Mouse (Mus musculus): Measurements from ENCODE around the gene Itgav. TPM values are rescaled to one million over a fixed set of nuclear protein-coding genes. Genes with fewer than 3 reads are reported as not detected.

Gene Itgav
- total RNA-seq, 1 experiment from 2014 or later = 124 TPM

DNA sequence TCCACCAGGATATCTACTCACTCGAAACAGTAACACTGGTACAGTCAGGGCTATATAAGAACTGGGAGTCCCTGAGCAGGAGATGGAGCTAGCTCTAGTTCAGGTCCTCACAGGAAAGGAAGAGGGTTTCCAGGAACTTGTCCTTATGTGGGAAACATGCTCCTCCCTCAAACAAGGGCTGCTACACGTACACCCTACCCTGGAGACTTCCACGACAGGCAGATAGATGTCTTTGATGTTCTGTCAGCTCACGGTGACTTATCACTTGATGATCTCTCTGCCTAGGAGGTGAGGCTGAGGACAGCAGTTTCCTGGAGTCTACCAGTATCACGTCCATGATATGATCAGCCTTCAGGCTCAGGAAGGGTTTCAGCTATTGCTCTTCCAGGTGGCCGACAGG is 21.1 kb downstream of the Itgav start:
- no peak for DNase-seq

DNA sequence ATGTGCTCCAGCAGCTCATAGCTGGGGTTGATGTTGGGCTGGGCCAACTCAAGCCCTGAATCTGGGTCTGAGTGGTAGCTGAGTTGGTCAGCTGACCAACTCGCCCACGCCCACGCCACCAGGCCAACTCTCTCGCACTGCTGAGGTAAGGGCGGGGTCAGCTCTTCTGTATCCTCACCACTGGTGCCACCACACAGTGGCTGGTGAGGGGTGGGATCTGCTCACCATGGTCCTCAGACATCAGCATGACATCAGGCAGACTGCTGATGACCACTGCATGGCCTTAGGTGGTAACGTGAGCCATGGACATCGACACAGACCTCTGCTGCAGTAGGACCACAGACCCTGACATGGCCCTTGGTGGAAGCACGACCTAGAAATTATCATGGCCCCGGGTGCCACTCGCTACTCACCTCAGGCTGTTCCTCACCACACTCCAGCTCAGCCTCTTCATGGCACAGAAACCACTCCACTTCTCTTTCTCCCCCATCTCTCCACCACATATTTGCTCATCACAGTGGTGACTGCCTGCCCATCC is 24.5 kb downstream of the Itgav start:
- DNase-seq = no peak

DNA sequence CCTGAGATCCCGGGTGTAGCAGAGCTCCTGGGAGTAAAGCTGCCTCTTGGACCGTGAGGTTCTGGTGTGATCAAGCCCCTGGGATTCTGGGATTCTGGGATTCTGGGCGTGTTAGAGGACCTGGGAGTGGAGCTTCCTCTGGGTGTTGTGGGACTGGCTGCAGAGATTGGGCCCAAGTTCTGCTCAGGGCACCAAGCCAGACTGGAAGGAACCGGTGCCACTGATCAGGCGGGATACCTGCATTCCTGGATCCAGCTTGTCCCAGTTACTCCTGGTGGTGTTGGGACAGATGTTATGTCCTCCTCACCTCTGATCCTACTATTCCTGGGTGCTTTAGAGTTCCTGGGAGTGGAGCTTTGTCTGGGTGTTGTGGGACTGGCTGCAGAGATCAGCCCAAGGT is 28.8 kb downstream of the Itgav start:
- DNase-seq = no peak

DNA sequence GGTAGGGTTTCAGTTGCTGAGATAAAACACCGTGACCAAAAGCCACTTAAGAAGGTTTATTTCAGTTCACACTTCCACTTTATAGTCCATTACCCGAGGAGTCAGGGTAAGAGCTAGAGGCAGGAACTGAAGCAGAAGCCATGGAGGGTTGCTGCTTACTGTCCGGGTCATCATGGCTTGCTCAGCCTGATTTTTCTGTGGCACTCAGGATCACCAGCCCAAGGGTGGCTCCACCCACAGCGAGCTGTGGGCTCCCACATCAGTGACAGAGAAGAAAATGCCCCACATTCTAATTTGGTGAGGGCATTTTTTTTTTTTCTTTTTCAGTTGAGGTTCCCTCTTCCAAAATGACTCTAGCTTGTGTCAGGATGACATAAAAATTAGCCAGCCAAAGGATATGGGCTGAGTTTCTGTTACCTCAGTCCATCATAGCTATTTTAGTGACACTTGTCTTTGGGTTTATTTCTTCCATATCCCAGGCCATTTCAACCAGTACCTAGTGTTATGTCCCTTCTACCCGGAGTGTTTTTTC is 30.2 kb downstream of the Itgav start:
- DNase-seq = no peak

DNA sequence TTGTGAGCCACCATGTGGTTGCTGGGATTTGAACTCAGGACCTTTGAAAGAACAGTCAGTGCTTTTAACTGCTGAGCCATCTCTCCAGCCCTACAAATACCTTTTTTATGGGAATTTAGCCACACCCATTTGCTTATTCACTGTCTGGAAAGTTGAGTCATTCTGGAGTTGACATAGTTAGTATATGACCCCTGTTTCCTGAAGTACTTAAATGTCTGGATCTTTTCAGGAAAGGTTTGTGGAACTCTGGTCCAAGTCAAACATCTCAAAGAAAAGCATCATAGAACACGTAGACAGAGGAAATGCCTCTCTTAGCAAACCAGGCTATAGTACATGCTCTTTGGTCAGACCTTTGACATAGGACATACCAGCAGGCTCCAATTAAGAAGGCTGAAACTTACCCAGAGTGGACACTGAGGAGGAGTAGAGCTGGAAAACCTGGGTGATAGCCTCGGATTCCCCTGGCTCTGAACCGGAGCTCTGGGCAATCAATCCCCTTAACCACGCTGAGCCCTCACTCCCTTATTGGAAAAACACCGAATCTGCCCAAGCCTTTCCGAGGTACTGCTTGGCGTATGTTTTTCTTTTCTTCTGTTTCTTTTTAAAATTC is 34.5 kb downstream of the Itgav start:
- DNase-seq = no peak

DNA sequence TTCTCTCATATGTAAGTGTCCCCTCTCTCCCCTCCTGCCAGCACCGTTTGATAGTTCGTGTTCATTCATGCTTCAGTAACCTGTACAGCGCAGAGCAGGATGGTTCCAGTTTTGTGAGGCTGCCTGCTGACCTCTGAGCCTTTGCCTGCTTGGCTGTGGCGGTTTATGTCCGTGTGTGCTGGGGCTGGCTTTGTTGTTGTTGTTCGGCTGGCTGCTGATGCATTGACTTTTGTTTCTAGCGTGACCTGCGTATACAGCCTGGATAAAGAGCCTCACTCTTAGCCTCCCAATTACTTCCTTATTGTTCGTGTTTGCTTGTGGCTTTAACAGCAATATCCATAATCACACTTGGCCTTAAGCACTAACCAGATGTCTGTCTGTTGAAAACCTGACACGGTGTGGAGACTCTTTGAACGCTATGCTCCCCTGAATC is 35.0 kb downstream of the Itgav start:
- no peak for DNase-seq

DNA sequence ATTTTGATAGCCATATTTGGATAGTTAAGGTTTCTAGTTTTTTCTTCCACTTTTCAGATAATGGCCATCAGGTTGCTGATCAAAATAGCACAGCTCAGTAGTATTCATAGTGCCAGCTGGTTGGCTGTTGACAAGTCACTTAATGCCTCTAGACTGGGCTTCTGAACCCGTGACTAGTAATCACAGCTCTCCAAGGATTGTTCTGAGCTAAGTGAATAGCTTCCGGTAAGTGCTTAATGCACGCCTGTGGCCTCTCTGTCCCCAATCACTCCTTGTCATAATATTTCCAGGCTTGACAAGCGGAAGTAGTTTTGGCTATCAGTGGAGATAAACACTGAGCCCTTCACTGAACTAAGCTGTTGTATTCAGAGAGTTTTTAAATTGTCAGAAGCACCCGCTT is 35.5 kb downstream of the Itgav start:
- DNase-seq = no peak

DNA sequence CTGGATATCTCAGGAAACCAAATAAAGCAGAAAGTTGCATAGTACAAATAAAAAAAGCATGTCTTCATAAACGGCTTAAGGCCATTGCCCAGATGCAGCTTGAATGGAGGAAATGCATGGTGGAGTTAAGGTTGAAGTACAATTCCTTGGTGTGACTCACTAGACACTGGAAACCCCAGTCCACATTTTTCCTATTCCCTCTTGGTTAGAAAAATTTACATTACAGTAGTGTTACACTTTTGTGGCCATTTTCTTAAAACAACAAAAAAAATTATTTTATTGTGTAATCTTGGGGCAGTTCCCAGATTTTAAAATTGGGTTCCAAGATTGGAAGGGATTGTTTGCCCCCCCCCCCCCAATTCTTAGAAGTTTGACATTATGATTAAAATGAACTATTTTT is 35.9 kb downstream of the Itgav start:
- no peak for DNase-seq

DNA sequence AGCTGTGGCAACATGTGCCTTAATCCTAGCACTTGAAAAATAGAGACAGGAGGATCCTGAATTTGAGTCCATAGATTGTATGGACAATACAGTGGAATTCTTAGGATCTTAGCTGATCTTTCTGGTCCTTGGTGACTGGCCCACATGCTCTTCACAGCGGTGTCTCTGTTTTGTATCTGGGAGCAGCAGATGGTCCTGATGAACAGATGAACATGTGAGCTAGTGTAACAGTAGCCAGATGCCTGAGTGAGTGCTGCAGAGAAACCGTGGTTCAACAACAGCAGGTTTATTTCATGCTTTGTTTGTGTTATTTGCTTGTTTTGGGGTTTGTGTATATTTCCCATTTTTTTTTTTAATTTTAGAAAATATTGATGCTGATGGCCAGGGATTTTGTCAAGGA is 37.3 kb downstream of the Itgav start:
- no peak for DNase-seq

DNA sequence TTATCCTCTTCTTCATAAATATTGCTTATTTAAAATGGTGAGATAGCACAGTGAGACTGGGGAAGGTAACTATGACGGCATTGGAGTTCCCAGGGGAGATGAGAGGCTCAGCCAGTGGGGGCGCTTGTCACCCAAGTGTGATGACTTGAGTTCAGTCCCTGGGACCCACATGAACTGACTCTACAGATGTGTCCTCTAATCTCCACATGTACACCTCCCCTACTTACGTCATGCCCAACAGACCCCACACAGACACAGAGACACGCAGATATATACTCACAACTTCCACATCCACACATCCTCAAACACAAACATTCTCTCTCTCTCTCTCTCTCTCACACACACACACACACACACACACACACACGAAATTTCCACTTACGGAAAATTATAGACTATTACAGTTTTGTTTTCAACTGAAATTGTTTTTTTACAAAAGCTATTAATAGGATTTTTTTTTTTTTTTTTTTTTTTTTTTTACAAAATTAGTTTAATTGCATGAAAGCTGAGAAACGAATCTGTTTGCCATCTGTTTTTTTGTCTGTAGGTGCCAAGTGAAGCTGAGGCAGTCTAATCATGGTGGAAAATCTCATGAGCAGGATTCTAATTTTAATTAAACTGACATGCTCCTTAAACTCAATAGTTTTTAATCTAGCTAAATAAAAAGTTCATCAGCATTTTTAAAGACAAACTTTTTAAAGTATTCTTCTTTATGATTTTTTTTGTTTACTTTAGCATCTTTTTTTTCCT is 38.1 kb downstream of the Itgav start:
- no peak for DNase-seq

DNA sequence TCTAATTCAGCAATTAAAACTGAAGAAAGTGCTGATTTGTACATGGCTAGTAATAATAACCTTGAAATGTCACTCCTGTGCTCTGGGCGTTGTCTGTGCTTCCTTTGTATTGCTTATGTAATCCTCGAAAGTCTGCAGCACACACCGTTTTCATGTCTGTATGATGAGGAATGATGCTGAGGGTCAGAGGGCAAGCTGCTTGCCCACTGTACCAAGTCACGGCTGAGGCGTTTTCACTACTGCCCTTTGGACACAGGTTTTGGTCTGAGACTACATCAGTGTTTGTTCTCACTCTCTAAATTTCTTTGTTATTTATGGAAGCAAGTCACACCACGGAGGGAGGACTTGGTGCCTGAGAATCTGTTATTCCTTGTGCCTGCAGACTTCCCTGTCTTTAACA is 41.9 kb downstream of the Itgav start:
- no peak for DNase-seq

DNA sequence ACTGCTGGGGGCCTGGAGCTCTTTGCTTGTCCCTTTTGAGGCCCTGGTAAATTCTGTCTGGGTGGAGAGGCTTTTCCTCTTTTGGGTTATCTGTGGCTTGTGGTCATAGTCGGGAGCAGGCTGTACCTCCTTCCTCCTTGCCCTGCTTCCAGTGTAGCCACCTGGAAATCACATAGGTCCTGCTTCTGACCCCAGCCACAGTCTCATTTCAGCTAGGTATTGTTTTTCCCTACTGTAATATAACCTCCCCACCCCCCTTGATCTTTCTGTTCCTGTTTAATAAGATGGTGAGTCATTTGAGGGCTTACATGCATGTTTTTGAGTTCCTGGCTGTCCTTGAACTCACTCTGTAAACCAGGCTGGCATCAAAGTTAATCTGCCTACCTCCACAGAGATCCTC is 42.7 kb downstream of the Itgav start:
- no peak for DNase-seq

DNA sequence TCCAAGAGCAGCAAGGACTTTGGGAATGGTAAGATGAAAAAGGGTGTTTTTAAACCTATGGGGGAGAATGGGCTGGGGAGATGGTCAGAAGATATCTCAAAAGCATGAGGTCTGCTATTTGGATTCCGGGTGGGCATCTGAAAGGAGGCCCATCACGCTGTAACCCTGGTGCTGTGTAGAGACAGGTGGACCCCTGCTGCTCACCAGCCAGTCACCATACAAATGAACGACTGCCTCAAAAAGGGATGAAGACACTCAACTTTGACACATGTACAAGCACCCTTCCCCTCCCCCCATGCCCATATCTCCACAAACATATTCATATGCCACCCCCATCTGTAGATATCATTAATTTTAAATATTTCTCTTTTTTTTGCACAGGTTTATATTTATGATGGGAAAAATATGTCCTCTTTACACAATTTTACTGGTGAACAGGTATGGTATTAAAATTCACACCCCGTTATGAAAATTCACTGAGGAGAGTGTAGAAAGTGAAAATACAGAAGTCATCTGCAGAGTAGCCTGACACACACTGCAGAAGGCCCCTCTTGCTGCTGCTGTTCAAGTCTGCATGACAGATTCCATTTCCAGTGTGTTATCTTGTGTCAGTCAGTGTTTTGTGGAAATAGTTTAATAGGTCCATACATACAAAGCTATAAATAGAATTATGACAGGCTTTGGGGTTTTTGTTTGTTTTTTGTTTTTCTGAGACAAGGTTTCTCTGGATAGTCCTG is 44.3 kb downstream of the Itgav start:
- no peak for DNase-seq

DNA sequence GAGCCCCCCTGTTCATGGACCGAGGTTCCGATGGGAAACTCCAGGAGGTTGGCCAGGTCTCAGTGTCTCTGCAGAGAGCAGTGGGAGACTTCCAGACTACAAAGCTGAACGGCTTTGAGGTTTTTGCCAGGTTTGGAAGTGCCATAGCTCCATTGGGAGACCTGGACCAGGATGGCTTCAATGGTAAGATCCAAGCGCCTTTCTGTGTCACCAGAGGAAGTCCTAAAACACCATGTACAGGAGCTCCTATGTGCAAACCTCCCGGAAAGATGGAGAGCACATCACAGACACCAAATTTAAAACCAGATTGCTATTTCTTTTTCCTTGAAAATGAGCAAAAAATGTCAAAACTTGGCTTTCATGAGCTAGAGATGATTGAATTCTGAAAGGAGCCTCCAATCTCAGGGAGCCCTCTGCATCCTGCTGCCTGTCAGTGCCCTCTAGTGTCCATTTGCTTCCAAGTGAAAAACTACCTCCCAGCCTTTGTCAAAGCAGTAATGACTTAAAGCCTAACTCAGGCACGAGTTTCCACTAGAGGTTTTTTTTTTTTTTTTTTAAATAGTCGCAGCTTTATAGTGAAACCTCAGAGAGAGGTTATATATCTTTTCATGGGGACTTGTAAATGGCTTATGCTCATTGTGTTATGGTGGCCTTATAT is 47.1 kb downstream of the Itgav start:
- DNase-seq = peak; percentile 32

DNA sequence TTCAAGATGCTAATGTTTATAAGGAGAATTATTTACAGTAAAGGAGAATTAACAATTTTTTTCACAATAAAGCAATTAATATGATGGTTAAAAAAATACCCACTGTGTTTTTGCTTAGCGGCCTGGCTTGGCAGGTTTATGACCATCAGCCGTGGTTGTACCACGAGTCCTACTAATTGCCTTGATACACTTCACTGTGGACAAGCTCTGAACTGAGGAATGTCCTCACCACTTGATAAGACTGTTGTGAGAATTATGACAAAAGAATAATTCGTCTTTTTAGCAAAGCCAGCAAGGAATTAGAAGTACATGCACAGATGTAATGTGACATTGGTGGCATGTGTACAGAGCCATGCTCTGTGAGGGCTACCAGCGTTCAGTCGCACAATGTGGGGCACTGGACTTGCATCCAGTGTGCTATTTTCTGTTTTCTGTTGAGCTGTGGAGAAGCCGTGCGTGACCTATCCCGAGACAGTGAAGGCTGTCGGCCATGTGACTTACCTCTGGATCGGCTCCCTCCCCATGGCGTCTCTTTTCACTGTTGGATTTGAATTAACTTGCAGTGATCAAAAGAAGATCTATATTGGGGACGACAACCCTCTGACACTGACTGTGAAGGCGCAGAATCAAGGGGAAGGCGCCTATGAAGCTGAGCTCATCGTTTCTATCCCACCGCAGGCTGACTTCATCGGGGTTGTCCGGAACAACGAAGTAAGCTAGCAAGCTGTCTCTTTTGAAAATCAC is 67.3 kb downstream of the Itgav start:
- no peak for DNase-seq

DNA sequence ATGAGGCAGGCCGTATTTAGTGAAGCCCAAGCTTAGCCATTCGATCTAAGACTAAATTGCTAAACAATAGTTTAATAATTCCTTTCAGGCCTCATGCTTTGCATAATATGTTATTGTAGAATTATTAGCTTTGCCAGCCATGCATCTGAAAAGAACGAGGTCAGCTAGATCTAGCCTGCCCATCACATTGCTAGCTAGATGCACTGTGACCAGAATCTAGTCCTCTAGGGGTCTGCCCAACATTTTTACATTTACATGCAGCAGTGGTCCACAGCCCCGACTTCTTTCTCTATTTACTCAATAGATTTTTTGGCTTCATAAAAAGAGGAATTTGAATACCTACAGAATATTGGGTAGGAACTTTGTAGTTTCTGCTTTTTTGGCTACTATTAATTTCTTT is 67.9 kb downstream of the Itgav start:
- no peak for DNase-seq

DNA sequence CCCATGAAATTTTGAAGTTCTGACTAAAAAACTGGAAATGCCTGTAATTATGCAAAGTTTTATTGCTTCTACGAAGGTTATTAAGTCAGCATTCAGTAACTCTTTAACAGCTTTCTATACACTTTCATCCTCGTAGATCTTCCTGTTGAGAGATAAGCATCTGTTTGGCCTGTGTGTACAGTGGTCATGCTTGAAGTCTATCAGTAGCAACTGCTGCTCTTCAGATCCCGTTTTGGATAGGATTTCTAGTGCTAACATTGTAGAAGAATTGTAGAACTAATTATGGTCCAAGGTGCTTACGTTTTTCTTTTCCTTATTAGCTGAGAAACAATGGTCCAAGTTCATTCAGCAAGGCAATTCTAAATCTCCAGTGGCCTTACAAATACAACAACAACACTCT is 71.6 kb downstream of the Itgav start:
- no peak for DNase-seq

DNA sequence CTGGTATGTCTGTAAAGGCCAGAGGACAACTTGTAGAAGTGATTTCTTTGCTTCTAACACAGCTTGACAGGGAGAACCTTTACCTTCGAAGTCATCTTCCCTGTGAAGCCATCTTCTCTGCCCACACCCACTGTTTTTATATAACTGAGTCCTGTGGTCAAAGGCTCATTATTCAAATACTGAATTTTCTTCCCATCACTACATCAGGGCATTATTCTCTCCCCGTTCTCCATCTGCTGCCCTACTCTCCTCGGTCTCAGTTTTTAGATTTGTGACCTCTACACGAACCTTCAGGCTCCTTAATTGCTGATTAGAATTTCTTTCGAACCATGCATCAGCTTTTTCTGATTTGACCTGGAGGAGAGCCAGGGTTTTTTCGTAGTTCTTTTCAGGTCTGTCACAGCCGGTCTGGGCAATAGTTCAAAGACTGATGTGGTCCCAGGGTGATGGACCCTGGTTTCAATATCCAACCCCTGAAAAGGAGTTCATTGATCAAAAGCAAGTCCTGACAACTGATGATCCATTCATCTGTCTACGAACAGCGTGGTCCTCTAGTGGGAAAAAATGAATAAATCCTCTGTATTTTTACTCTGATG is 73.8 kb downstream of the Itgav start:
- DNase-seq = no peak

DNA sequence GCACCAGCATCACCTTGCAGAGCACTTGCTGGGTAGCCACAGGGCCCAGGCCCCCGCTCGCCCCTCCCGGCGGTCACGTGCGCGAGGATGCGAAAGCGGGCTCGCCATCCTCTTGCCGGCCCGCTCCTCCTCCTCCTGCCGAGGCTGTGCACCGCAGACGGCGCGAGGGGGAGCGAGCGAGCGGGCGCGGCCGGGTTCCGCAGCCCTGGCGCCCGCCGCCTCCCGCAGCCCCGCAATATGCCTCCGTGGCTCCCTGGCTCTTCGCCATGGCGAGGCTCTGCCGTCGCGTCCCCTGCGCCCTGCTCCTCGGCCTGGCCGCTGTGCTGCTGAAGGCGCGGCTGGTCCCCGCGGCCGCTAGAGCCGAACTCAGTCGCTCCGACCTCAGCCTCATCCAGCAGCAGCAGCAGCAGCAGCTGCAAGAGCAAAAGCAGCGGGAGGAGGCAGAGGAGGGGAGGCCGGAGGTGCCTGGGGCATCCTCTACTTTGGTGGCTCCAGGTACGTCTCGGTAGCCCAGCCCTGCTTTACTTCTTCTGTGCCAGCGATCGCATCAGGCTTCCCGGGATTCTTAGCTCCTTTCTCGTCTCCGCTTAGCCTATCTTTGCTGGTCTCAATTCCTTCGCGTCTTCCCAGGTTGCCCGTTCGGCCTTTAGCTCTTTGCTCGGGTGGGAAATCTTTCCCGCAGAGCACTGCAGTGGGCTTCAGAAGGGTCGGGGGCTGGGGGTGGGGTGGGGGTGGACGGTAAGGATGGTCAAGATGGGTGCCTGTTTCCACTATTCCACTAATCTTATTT is 88.5 kb downstream of the Itgav start, which contains the start of gene Fam171b:
Gene Fam171b, plus strand, starts transcription at position 154 of the 790 bp plus-strand sequence.
- DNase-seq = peak; percentile 77

DNA sequence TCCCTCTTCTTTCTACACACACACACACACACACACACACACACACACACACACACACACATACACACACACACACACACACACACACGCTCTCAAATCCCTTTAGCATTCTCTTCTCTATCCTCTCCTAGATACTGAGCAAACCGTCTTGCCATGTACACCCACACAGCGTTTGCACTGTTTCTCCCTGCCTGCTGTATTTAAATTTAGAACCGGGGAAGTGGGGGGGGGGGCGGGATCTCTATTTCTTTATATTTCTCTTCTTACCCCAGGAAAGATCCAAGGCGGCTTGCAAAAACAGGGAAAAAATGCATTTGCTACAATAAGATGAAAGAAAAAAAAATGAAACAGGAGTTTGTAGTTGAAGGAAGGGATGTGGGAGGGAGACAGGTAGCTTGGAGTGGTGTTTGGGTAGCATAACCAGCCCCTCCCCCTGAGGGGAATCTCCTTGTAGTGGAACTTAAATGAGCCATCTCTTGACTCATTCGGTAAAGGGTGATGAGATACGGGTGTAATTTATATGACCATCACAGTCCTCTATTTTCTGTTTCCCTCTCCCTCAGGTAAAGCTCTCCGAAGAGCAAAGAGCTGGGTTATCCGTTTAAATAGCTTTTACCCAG is 89.2 kb downstream of the Itgav start:
- no peak for DNase-seq
